Mouse (Mus musculus): ENCODE measurements at regions not wholly inside any gene's neighbourhood (a gene's known extent, or its start where the extent isn't known, plus 50 kb on each side); places are given as distances from the start of the nearest gene placed in this dataset.

DNA sequence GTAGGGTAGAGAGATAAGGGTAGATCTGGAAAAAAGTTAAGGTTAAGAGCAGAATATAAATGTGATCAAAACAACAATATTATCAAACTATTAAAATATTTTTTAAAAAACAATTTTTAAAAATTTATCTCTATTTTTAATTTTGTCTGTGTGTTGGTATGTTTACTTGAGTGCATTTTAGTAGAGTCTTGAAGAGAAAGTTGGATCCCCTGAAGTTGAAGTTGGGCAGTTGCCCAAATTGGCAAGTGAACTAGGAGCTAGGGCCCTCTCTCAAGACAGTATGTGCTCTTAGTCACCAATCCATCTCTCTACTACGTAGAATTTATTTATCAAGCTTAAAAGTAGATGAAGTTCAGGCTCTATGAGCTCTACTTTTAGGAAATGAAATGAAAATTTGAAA lies 59.9 kb downstream of the Adamts1 start:
- Histone ChIP-seq H3K27me3 (no peaks in the 10 kb centered on the region), H3K4me2 (no peak overlapping the region), H3K4me3 (replicated peaks) (no peak overlapping the region), H3K36me3 (no peaks in the 10 kb centered on the region), H3K4me1 (replicated peaks) (no peaks in the 10 kb centered on the region), H3K9ac (replicated peaks) (no peak overlapping the region), H3K9me3 (no peaks in the 10 kb centered on the region), H3K27ac (no peak overlapping the region)
- WGBS, result 84% methylated on average over 1 of the region's 1 CpGs
- ATAC-seq (ENCODE audit: insufficient number of reproducible peaks, insufficient read depth, low FRiP score, low TSS enrichment, low read depth), result no peak

DNA sequence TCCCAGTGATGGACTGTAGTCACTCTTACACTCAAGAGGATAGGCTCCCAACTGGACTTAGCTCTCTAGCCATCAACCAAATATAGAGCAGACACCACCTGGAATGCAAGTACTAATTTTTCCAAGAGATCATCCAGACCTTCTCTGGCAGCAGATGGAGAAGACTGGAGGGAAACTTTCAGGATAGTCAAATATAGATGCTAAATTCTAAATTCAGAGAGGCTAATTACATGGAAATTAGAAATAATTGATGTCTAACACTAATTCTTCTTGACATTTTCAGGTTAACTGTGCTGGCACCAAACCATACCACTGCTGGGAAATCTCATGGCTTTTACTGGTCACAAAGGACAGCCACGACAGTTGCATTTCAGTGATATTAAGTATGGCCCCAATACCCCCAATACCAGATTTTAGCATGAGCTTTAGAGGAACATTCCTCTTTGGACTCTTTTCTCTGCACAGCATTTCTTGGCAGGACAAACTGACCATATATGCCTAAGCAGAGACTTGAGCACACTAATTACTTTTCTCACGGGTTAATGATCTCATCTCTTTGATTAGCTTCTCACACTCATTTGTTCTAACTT lies 64.2 kb downstream of the Adamts1 start:
- Histone ChIP-seq H3K4me3 (replicated peaks) (no peak overlapping the region), H3K4me2 (no peak overlapping the region), H3K36me3 (no peaks in the 10 kb centered on the region), H3K27ac (no peak overlapping the region), H3K27me3 (no peaks in the 10 kb centered on the region), H3K9me3 (no peaks in the 10 kb centered on the region), H3K9ac (replicated peaks) (no peak overlapping the region), H3K4me1 (replicated peaks) (no peaks in the 10 kb centered on the region)
- no peak for ATAC-seq (ENCODE audit: insufficient number of reproducible peaks, insufficient read depth, low FRiP score, low TSS enrichment, low read depth)
- 83% methylated on average over 2 of the region's 2 CpGs for WGBS

DNA sequence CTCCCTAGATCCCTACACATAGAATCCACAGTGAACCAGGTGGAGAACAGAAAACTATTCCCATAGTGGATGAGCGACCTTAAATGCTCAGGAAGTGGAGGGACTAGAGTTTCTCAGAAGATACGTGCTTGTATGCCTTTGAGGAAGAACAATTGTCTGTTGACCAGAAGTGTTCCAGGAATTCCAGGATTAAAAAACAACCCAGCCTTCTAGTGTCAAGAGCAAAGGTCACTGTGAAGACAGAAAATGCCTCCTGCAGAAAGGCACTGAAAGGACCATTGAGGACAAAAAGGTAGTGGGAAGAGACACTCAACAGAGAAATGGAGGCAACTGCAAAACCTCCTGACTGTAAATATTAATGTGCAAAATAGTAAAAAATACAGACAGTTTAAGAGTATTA lies 74.9 kb downstream of the Adamts1 start:
- Histone ChIP-seq H3K27me3 (no peaks in the 10 kb centered on the region), H3K27ac (no peak overlapping the region), H3K36me3 (no peaks in the 10 kb centered on the region), H3K4me2 (no peak overlapping the region), H3K4me1 (replicated peaks) (no peaks in the 10 kb centered on the region), H3K4me3 (replicated peaks) (no peak overlapping the region), H3K9me3 (no peaks in the 10 kb centered on the region), H3K9ac (replicated peaks) (no peak overlapping the region)
- 74% methylated on average over 2 of the region's 2 CpGs for WGBS
- no peak for ATAC-seq (ENCODE audit: insufficient number of reproducible peaks, insufficient read depth, low FRiP score, low TSS enrichment, low read depth)

DNA sequence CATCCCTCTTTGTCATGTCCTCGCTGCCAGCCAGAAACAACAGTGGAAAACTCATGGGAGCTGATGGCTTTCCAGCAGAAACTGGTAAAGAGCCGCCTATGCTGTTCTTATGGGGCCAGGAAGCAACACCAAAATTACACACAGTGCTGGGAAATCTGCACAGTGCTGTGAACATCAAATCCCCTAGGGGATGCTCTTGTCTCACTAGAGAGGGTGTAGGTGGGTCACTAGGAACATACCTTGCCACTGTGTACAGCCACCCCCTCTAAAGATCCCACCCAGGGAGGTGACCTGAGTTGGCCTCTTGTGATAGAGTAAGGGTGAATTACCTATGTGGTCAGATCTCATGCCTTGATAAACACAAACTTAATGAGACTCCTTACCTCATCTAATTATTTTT lies 80.9 kb downstream of the Adamts1 start:
- no peaks in the 10 kb centered on the region for H3K27me3 ChIP-seq
- H3K36me3 ChIP-seq, result no peaks in the 10 kb centered on the region
- H3K9ac ChIP-seq (replicated peaks), result no peak overlapping the region
- no peak overlapping the region for H3K4me2 ChIP-seq
- H3K4me1 ChIP-seq (replicated peaks), result no peaks in the 10 kb centered on the region
- no peak for ATAC-seq (ENCODE audit: insufficient number of reproducible peaks, insufficient read depth, low FRiP score, low TSS enrichment, low read depth)
- no peak overlapping the region for H3K27ac ChIP-seq
- no peak overlapping the region for H3K4me3 ChIP-seq (replicated peaks)
- WGBS, result 65% methylated on average over 2 of the region's 2 CpGs
- H3K9me3 ChIP-seq, result no peaks in the 10 kb centered on the region

DNA sequence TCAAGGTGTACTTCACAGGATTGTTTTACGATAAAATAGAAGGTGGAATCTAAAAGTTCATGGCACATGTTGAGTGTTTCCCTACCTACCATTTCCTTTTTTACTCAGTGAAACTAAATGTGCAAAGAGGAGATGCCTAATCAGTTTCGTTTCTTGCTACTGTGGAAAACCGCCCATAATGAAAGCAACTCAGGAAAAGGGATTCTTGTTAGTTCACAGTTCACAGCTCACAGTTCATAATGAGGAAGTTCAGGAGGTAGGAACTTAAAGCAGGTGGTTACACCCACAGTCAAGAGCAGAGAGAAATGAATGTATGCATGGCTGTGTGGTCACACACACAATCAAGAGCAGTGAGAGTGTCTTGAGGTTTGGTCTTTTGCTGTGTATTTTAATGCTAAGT lies 90.6 kb downstream of the Adamts1 start:
- H3K9ac ChIP-seq (replicated peaks), result no peak overlapping the region
- no peaks in the 10 kb centered on the region for H3K27me3 ChIP-seq
- no peak overlapping the region for H3K4me3 ChIP-seq (replicated peaks)
- H3K4me2 ChIP-seq, result no peak overlapping the region
- H3K4me1 ChIP-seq (replicated peaks), result no peaks in the 10 kb centered on the region
- H3K36me3 ChIP-seq, result no peaks in the 10 kb centered on the region
- no peak overlapping the region for H3K27ac ChIP-seq
- 91% methylated on average over 3 of the region's 3 CpGs for WGBS
- no peak for ATAC-seq (ENCODE audit: insufficient number of reproducible peaks, insufficient read depth, low FRiP score, low TSS enrichment, low read depth)
- no peaks in the 10 kb centered on the region for H3K9me3 ChIP-seq

DNA sequence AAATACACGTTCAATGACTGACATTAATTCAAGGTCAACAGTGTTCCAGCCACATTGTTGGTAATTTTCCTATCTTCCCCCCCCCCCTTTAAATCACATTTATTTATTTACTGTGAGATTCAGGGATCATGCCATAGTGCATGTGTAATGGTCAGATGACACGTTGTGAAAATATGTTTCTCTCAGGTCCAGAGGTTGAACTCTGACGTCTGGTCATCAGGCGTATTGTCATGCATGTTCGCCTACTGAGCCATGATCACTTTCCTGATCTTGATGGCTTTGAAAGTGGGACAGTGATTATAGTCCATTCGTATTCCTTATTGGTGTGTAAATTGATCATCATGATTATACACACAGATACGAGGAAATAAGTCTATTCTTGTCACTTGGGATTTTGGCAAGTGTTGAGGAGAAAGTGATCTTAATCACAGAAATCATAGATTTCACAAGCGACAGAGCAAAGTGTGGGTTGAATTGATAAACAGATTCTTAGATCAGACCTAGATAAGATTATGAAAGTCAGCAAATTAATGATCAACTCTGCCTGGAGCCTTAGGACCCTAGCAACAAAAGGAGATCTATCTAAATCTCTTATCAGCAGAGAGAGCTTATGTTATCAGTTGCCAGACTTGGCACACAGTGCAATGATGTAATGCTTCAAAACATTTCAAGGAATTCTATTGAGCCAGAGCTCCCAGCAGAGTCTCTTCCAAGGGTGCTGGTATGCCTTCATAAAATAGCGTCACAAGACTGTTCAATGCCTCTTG lies 98.5 kb downstream of the Adamts1 start:
- Histone ChIP-seq H3K4me3 (replicated peaks) (no peak overlapping the region), H3K36me3 (no peaks in the 10 kb centered on the region)
- no peak for ATAC-seq (ENCODE audit: insufficient number of reproducible peaks, insufficient read depth, low FRiP score, low TSS enrichment, low read depth)

GRCm38 (mm10) chr16:85702889-85703480 lies 99.9 kb downstream of the Adamts1 start:
- WGBS, result 83% methylated on average over 2 of the region's 2 CpGs

More for the DNA sequence above, 98.5 kb downstream of the Adamts1 start:
- H3K27ac ChIP-seq, result no peak overlapping the region
- H3K27me3 ChIP-seq, result no peaks in the 10 kb centered on the region
- no peaks in the 10 kb centered on the region for H3K9me3 ChIP-seq
- 85% methylated on average over 9 of the region's 9 CpGs for WGBS
- no peaks in the 10 kb centered on the region for H3K4me1 ChIP-seq (replicated peaks)
- H3K4me2 ChIP-seq, result no peak overlapping the region
- H3K9ac ChIP-seq (replicated peaks), result no peak overlapping the region

GRCm38 (mm10) chr16:85699329-85699728 lies 103.6 kb downstream of the Adamts1 start:
- no peaks in the 10 kb centered on the region for H3K36me3 ChIP-seq
- no peak overlapping the region for H3K4me2 ChIP-seq
- H3K27me3 ChIP-seq, result no peaks in the 10 kb centered on the region
- ATAC-seq (ENCODE audit: insufficient number of reproducible peaks, insufficient read depth, low FRiP score, low TSS enrichment, low read depth), result no peak
- no peaks in the 10 kb centered on the region for H3K9me3 ChIP-seq
- 87% methylated on average over 4 of the region's 4 CpGs for WGBS
- no peak overlapping the region for H3K4me3 ChIP-seq (replicated peaks)
- no peak overlapping the region for H3K27ac ChIP-seq
- no peak overlapping the region for H3K9ac ChIP-seq (replicated peaks)
- H3K4me1 ChIP-seq (replicated peaks), result no peaks in the 10 kb centered on the region

More at GRCm38 (mm10) chr16:85702889-85703480, 99.9 kb downstream of the Adamts1 start:
- no peak for ATAC-seq (ENCODE audit: insufficient number of reproducible peaks, insufficient read depth, low FRiP score, low TSS enrichment, low read depth)
- no peak overlapping the region for H3K4me3 ChIP-seq (replicated peaks)
- H3K9me3 ChIP-seq, result no peaks in the 10 kb centered on the region
- H3K4me1 ChIP-seq (replicated peaks), result no peaks in the 10 kb centered on the region
- no peak overlapping the region for H3K27ac ChIP-seq
- H3K27me3 ChIP-seq, result no peaks in the 10 kb centered on the region
- no peak overlapping the region for H3K9ac ChIP-seq (replicated peaks)
- no peak overlapping the region for H3K4me2 ChIP-seq
- no peaks in the 10 kb centered on the region for H3K36me3 ChIP-seq

DNA sequence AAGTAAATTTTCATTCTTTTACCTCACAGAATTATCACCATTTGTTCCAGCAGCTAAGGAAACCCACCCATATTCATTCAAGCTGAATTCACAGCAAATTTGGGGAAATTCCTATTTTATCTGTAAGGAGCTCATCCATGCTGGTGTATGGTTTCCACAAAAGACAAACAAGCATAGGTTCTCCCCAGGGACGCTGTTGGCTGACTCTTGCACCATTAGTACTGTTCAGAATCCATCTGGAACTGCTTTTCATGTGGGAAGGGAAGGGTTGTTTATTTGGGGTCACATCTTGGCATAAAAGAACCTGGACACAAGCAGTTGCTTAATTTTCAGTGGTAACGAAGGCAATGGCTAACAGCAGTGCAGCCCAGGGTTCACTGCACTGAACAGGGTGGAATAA lies 120.2 kb downstream of the Adamts1 start:
- no peak overlapping the region for H3K9ac ChIP-seq (replicated peaks)
- H3K27ac ChIP-seq, result no peak overlapping the region
- 0 out of 2 replicates have a peak, but pooled peaks cover 3% of the 10 kb centered on the region for H3K4me1 ChIP-seq (replicated peaks)
- H3K9me3 ChIP-seq, result no peaks in the 10 kb centered on the region
- H3K36me3 ChIP-seq, result no peaks in the 10 kb centered on the region
- no peaks in the 10 kb centered on the region; the same call in 1 of the 2 replicates for H3K27me3 ChIP-seq
- H3K4me3 ChIP-seq (replicated peaks), result no peak overlapping the region
- 58% methylated on average over 2 of the region's 2 CpGs for WGBS
- H3K4me2 ChIP-seq, result no peak overlapping the region
- ATAC-seq (ENCODE audit: insufficient number of reproducible peaks, insufficient read depth, low FRiP score, low TSS enrichment, low read depth), result no peak

DNA sequence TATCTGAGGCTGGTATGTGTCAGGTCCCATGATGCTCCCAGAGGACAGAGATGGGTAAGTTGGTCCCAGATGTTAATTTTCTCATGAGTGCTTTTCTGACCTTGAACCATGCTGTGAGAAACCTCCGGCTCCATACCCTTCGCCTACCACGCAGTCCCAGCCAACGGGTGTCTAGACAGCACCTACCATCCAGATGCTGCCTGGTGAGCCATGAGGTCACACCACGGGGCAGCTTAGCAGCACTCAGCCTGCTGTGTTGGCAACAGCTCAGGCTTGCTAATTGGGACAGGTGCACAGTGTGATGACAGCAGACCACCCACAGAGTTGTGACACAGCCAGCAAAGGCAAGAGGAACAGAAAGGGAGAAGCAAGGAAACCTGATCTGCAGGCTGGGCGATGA lies 122.6 kb downstream of the Adamts1 start:
- Histone ChIP-seq H3K9me3 (no peaks in the 10 kb centered on the region), H3K27ac (no peak overlapping the region), H3K27me3 (no peaks in the 10 kb centered on the region; the same call in 1 of the 2 replicates), H3K9ac (replicated peaks) (no peak overlapping the region), H3K36me3 (no peaks in the 10 kb centered on the region), H3K4me1 (replicated peaks) (0 out of 2 replicates have a peak, but pooled peaks cover 3% of the 10 kb centered on the region), H3K4me2 (no peak overlapping the region), H3K4me3 (replicated peaks) (no peak overlapping the region)
- 39% methylated on average over 6 of the region's 6 CpGs for WGBS
- ATAC-seq (ENCODE audit: insufficient number of reproducible peaks, insufficient read depth, low FRiP score, low TSS enrichment, low read depth), result no peak

DNA sequence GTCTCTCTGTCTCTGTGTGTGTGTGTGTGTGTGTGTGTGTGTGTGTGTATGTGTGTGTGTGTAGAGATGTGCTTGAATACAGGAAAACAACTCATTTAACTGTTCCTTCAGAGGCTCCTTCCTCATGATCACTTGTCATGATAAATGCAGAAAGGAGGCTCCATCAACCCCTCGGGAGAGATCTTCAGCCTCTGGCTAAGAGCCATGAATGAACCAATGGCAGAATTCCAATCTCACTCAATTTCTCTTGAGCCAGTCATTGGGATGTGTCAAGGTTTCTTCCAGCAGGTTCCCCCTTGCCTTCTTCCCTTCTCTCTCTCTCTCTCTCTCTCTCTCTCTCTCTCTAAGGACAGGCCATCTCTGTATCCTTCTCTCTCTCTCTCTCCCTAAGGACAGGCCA lies 124.1 kb downstream of the Adamts1 start:
- Histone ChIP-seq H3K4me1 (replicated peaks) (0 out of 2 replicates have a peak, but pooled peaks cover 3% of the 10 kb centered on the region), H3K9me3 (no peaks in the 10 kb centered on the region), H3K27ac (no peak overlapping the region), H3K4me3 (replicated peaks) (no peak overlapping the region), H3K36me3 (no peaks in the 10 kb centered on the region), H3K27me3 (no peaks in the 10 kb centered on the region; the same call in 1 of the 2 replicates), H3K9ac (replicated peaks) (no peak overlapping the region), H3K4me2 (no peak overlapping the region)
- ATAC-seq (ENCODE audit: insufficient number of reproducible peaks, insufficient read depth, low FRiP score, low TSS enrichment, low read depth), result no peak
- WGBS, result 64% methylated on average over 1 of the region's 1 CpGs
